Mouse (Mus musculus): ENCODE measurements around the gene Tdgf1.

GRCm38 (mm10) chr9:110953550-110954461, 7.8 kb upstream of the Tdgf1 start:
- TF ChIP-seq POLR2A (IDR thresholded peaks at IDR 0.05; ENCODE audit: low read depth, low read length) = no peak
- TF ChIP-seq CTCF (IDR thresholded peaks at IDR 0.05; ENCODE audit: extremely low read depth, insufficient read depth, insufficient read length, insufficient replicate concordance) = no peak
